Mouse (Mus musculus) ES-E14 (cell line): ENCODE results near the gene Scn2b.

Experiments used
- CHD2 ChIP-seq: IDR thresholded peaks from 2 replicates; pipeline ENCODE4 v1.6.1; 2014; ENCODE audit warnings: mild to moderate bottlenecking, low read depth, low read length, inconsistent platforms
- HCFC1 ChIP-seq: IDR thresholded peaks from 2 replicates; pipeline ENCODE4 v1.6.1; 2012; ENCODE audit warnings: low read length, inconsistent platforms, borderline replicate concordance; ENCODE audit not compliant: insufficient read depth
- MAFK ChIP-seq: IDR thresholded peaks from 2 replicates; pipeline ENCODE4 v1.6.1; 2014; ENCODE audit warnings: mild to moderate bottlenecking, low read depth, low read length, inconsistent platforms; ENCODE audit not compliant: insufficient read depth
- ZC3H11A ChIP-seq: IDR thresholded peaks from 2 replicates; pipeline ENCODE4 v1.6.1; 2012; ENCODE audit warnings: low read depth, mild to moderate bottlenecking, inconsistent platforms, low read length, borderline replicate concordance

- TF ChIP-seq HCFC1 (no peak), ZC3H11A (no peak), CHD2 (no peak), MAFK (no peak)
These were observed 39.7 kb upstream of the Scn2b start for GRCm38 (mm10) chr9:45077859-45078258.
